In the genomic region with DNA sequence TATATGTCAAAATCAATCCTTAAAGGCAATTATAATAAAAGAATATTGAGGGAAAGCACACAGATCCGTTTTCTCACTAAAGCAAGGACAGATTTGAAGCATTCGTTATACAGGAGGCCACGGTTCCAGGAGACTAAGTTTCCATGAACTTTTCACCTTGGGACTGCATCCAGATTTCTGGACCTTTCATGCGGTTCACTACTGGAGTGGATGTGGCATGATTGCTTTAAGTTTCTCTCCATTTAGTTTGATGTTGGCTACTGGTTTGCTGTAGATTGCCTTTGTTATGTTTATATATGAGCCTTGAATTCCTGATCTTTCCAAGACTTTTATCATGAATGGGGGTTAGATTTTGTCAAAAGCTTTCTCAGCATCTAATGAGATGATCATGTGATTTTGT, we compare ENCODE assay signal across 12 mouse cellular contexts.
"Had no signal": no experiment of that assay in that cellular context is flagged by ENCODE, and none has a peak within 500 bp of the region (broad histone marks: within the 10 kb centered on the region; RNA-seq: fewer than 3 reads in every experiment).

No protein-coding gene starts in this region.

- DNase-seq: liver, postnatal 0 days; lung, adult 2 months; lung, postnatal 4 days; midbrain, embryonic 14.5 days; retina, postnatal 1 day; right cerebral cortex, adult 18-20 months; right cerebral cortex, postnatal 25 days; right cerebral cortex, postnatal 4 days; spleen, adult 18-20 months; thymus, adult 18-20 months; thymus, postnatal 14 days; thymus, postnatal 36 days had no signal
